Mouse (Mus musculus): Measurements from ENCODE around the gene Pth2. TPM values are rescaled to one million over a fixed set of nuclear protein-coding genes. Genes with fewer than 3 reads are reported as not detected.

The Pth2 gene
- total RNA-seq, 2 experiments from 2014 or later: not detected

DNA sequence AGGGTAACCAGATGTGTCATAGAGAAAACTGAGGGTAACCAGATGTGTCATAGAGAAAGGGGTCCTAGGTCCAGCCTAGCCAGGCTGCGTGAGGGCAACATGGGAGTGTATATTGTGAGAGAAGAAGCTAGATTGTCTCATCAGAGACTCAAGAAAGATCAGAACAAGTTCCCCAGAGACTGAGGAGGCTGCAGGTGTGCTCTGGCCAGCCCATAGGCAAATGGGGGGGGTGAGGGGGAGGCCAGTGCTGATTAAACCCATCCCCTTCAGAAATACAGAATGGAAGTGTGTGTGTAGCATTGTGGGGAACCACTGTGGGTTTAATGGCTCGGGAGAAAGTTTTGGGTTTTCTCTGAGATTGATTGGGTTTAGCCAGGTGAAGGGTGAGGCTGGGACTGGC is 40.9 kb downstream of the Pth2 start:
- DNase-seq (ENCODE audit: low spot score in 2 of 2): no peak
- intact Hi-C loops (cut with DNase I): no loop called here

DNA sequence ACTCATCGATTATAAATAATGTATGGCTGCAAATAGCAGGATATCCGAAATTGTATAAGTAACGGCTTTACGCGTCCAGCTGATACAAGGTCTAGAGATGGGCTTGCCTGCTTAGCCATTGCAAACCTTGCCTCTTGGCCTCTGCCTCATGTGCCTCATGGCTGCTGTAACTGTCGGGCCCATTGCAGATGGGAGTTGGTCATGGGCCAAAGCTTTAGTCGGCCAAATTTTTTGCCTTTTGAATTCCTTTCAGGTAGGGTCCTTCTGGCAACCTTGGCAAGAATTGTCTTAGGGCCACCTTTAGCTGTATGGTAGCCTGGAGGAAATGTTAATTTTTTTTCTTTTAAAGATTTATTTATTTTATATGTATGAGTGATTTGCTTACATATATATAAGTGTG is 44.0 kb downstream of the Pth2 start:
- no peak for DNase-seq (ENCODE audit: low spot score in 2 of 2)
- intact Hi-C loops (cut with DNase I): no loop called here

DNA sequence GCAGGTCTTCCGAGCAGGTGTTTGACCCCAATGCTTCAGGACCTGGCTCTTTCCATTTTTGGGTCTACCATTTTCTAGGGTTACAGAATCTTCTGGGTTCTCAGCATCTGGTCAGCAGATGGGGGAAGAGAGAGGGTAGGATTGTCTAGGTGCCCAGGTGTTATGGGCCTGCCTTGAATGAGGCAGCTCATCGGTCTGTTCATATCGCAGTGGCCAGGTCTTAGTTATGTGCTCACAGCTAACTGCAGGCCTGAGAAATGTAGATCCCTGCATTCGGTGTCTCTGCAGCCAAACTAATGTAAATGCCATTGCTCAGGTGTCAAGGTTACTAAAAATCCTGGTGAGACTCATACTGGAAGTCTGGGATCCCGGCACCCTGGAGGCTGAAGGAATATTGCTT is 45.6 kb downstream of the Pth2 start:
- intact Hi-C loops (cut with DNase I): no loop called here
- no peak for DNase-seq (ENCODE audit: low spot score in 2 of 2)

DNA sequence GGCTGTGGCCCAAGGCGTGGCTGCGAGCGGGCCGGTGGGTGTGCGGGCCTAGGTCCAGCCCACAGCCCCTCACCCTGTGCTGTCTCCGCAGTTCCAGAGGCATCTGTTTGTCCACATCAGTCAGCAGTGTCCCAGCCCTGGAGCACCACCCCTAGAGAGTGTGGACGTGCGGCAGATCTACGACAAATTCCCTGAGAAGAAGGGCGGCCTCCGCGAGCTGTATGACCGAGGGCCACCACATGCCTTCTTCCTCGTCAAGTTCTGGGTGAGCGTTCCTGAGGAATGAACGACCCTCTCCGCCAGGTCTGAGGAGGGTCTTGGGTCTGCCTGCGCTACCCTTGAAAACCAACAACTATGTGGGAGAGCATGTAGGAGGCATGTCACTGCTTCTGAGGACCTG is 47.8 kb downstream of the Pth2 start:
- intact Hi-C loops (cut with DNase I): no loop called here

DNA sequence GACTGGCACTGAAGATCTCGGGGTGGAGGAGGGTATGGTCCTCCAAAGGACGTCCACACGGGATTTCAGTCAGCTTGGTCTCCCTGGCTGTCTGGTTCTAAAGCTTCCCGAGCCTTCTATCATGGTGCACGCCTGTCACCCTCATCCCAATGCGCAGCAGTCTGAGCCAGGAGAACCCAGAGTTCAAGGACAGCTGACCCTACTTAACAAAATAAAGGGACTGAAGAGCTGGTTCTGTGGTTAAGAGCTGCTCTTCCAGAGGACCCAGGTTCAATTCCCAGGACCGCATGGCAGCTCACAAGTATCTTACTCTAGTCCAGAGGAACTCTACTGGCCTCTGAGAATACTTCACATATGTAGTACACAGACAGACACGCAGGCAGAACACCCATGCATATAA is 48.3 kb downstream of the Pth2 start:
- DNase-seq (ENCODE audit: low spot score in 2 of 2): no peak
- intact Hi-C loops (cut with DNase I): no loop called here

More for the DNA sequence above, 47.8 kb downstream of the Pth2 start:
- DNase-seq (ENCODE audit: low spot score in 2 of 2): no peak

DNA sequence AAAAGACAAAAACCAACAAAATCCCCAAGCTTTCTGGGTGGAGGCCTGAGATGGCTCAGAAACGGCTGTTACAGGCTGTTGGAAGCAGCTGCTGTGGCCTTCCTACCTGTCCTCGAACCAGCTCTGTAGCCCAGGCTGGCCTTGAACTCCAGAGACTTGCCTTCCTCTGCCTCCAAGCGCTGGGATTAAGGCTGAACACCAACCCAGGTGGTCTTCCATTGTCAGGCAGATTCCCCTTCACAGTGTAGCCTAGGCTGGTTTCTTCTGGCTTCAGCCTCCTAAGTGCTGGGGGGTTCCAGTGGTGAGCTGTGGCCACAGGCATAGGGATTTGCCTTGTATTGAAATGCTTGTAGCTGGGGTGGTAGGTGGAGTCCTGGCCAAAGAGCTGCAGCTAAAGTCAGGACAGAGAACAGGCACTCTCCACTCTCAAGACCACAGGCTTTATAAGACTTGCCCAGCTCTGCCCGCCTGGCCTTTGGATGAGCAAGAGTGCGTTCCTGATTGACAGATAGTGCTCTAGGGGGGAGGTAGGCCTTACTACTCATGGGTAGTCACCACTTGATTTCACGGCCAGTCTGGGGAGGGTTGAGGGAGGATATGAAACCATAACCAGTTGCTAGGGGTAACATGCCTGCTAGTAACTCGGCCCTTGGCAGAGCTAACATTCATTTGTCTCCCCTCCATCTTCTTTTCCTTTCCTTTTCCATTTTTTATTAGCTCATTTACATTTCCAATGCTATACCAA is 48.8 kb downstream of the Pth2 start:
- no peak for DNase-seq (ENCODE audit: low spot score in 2 of 2)
- intact Hi-C loops (cut with DNase I): no loop called here

DNA sequence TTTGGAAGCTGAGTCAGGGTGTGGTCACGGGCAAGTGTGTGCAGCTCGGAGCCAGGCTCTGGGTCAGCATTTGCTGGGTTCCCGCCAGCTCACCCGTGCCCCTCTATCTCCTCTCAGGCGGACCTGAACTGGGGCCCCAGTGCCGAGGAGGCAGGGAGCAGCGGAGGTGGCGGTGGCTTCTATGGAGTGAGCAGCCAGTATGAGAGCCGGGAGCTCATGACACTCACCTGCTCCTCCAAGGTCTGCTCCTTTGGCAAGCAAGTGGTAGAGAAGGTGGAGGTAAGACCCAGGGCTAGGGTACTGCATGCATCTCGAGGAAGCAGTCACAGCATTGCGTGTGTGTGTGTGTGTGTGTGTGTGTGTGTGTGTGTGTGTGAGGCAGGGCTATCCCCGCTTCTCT is 50.4 kb downstream of the Pth2 start:
- intact Hi-C loops (cut with DNase I): no loop called here
- DNase-seq (ENCODE audit: low spot score in 2 of 2): no peak

Small RNA genes lying within 50 kb of the gene (microRNA-seq; reads per million reads assigned to microRNA genes)
- gene Mir7055: 3.6 reads per million, percentile 9 among the genes with 10 or more reads in this experiment

Other genes with a start within 250 kb of the Pth2 start
- 1 to 10 TPM; 1.4 to 3.4 TPM for gene Tsks, start 237.8 kb upstream of the Pth2 start, total RNA-seq (2021)
- 10 to 100 TPM; 85.4 to 97.7 TPM for gene Cpt1c, start 206.1 kb upstream of the Pth2 start, total RNA-seq (2021)
- gene Prmt1, start 194.4 kb upstream of the Pth2 start, total RNA-seq (2021): 100 to 1,000 TPM; 143 to 145 TPM
- 10 to 100 TPM; 29.2 to 38.7 TPM for gene Irf3, start 183.3 kb upstream of the Pth2 start, total RNA-seq (2021)
- gene Bcl2l12, start 182.3 kb upstream of the Pth2 start, total RNA-seq (2021): 1 to 10 TPM; 1.8 to 2.6 TPM
- 100 to 1,000 TPM; 174 to 177 TPM for gene Scaf1, start 164.6 kb upstream of the Pth2 start, total RNA-seq (2021)
- gene Rras, start 163.0 kb upstream of the Pth2 start, total RNA-seq (2021): 10 to 100 TPM; 12.9 to 13.9 TPM
- 10 to 100 TPM; 64.9 to 75.3 TPM for gene Prr12, start 128.1 kb upstream of the Pth2 start, total RNA-seq (2021)
- 10 to 100 TPM; 59.7 to 63.7 TPM for gene Nosip, start 118.6 kb upstream of the Pth2 start, total RNA-seq (2021)
- gene Prrg2, start 118.3 kb upstream of the Pth2 start, total RNA-seq (2021): 1 to 10 TPM; 5.4 to 7.4 TPM
- gene Rcn3, start 88.8 kb upstream of the Pth2 start, total RNA-seq (2021): 1 to 10 TPM; 3.8 to 4.9 TPM
- 10 to 100 TPM; 22.3 to 22.7 TPM for gene Fcgrt, start 77.1 kb upstream of the Pth2 start, total RNA-seq (2021)
- 100 to 1,000 TPM; 405 to 466 TPM for gene Rps11, start 56.6 kb upstream of the Pth2 start, total RNA-seq (2021)
- gene Rpl13a, start 52.2 kb upstream of the Pth2 start, total RNA-seq (2021): 100 to 1,000 TPM; 614 to 796 TPM
- gene Gm45713, start 44.8 kb upstream of the Pth2 start, total RNA-seq (2021): not detected
- gene Flt3l, start 44.6 kb upstream of the Pth2 start, total RNA-seq (2021): 1 to 10 TPM; 3.7 to 6.1 TPM
- 10 to 100 TPM; 44.8 to 53.6 TPM for gene Pih1d1, start 26.7 kb upstream of the Pth2 start, total RNA-seq (2021)
- 10 to 100 TPM; 12.2 to 21.5 TPM for gene Aldh16a1, start 26.4 kb upstream of the Pth2 start, total RNA-seq (2021)
- gene Slc17a7, start 17.0 kb upstream of the Pth2 start, total RNA-seq (2021): 1,000 to 10,000 TPM; 1,276 to 1,585 TPM
- gene Gfy, start 1.4 kb upstream of the Pth2 start, total RNA-seq (2021): under 1 TPM; 0.17 to 0.50 TPM
- gene Ccdc155, start 23.9 kb downstream of the Pth2 start, total RNA-seq (2021): 1 to 10 TPM; 5.1 to 5.2 TPM
- 10 to 100 TPM; 25.9 to 29.9 TPM for gene Dkkl1, start 31.2 kb downstream of the Pth2 start, total RNA-seq (2021)
- gene Tead2, start 34.8 kb downstream of the Pth2 start, total RNA-seq (2021): 1 to 10 TPM; 3.9 to 5.6 TPM
- 1 to 10 TPM; 5.0 to 5.9 TPM for gene Cd37, start 58.1 kb downstream of the Pth2 start, total RNA-seq (2021)
- gene Slc6a16, start 60.1 kb downstream of the Pth2 start, total RNA-seq (2021): 1 to 10 TPM; 1.2 to 1.6 TPM
- not detected for gene Slc6a21, start 96.5 kb downstream of the Pth2 start, total RNA-seq (2021)
- gene Trpm4, start 152.8 kb downstream of the Pth2 start, total RNA-seq (2021): 10 to 100 TPM; 18.0 to 20.9 TPM
- gene Hrc, start 154.3 kb downstream of the Pth2 start, total RNA-seq (2021): under 1 TPM; 0.27 to 0.52 TPM
- 100 to 1,000 TPM; 154 to 168 TPM for gene Ppfia3, start 186.0 kb downstream of the Pth2 start, total RNA-seq (2021)
- gene Lin7b, start 189.6 kb downstream of the Pth2 start, total RNA-seq (2021): 100 to 1,000 TPM; 164 to 189 TPM
- gene Snrnp70, start 214.7 kb downstream of the Pth2 start, total RNA-seq (2021): 100 to 1,000 TPM; 273 to 486 TPM
- gene Kcna7, start 224.7 kb downstream of the Pth2 start, total RNA-seq (2021): not detected
- not detected for gene Ntf5, start 232.7 kb downstream of the Pth2 start, total RNA-seq (2021)
- not detected for gene Lhb, start 239.8 kb downstream of the Pth2 start, total RNA-seq (2021)

All from left cerebral cortex, postnatal 36 days (tissue).